Mouse (Mus musculus) layer of hippocampus, postnatal 10 days (tissue): ENCODE data around the gene Pick1. TPM values are rescaled to one million over a fixed set of nuclear protein-coding genes. Genes with fewer than 3 reads are reported as not detected.
A peak's percentile ranks its signal among the peaks of the same experiment; 100 is the strongest.

Experiments used
- DNase-seq, 2 experiments: peaks; one replicate each; pipeline ENCODE4 v3.0.0; 2021; ENCODE audit warnings: low spot score in 2 of 2
- total RNA-seq, 2 experiments: library from RNA; stranded (reverse); gene quantifications; 2 replicates each; pipeline ENCODE4 v1.2.3; 2021

Pick1 gene
- total RNA-seq, 2 experiments from 2014 or later = 53.0 to 55.1 TPM

- no peak for DNase-seq
These were observed 39.5 kb downstream of the Pick1 start for GRCm38 (mm10) chr15:79268521-79268920.

- peak; percentile 49 to 60 for DNase-seq
These were observed 41.5 kb downstream of the Pick1 start for GRCm38 (mm10) chr15:79270317-79271123.

GRCm38 (mm10) chr15:79271124-79271746, 42.3 kb downstream of the Pick1 start:
- DNase-seq = peak; percentile 59 to 69

GRCm38 (mm10) chr15:79273020-79273419, 44.0 kb downstream of the Pick1 start:
- no peak for DNase-seq

- DNase-seq = no peak
These were observed 48.8 kb downstream of the Pick1 start for GRCm38 (mm10) chr15:79277728-79278127.

- peak in 1 of 2 experiments; percentile 18 for DNase-seq
These were observed 51.2 kb downstream of the Pick1 start for GRCm38 (mm10) chr15:79280209-79280608.

GRCm38 (mm10) chr15:79280850-79281249, 51.9 kb downstream of the Pick1 start:
- no peak for DNase-seq

- DNase-seq = no peak
These were observed 52.4 kb downstream of the Pick1 start for GRCm38 (mm10) chr15:79281389-79281788.

- no peak for DNase-seq
These were observed 53.5 kb downstream of the Pick1 start for GRCm38 (mm10) chr15:79282434-79282833.

- no peak for DNase-seq
These were observed 54.4 kb downstream of the Pick1 start for GRCm38 (mm10) chr15:79283371-79283770.

GRCm38 (mm10) chr15:79285399-79285798, 56.4 kb downstream of the Pick1 start, which contains the start of gene Baiap2l2:
Baiap2l2 (minus strand) TSS chr15:79285537.
- DNase-seq = no peak

GRCm38 (mm10) chr15:79286141-79286540, 57.2 kb downstream of the Pick1 start:
- no peak for DNase-seq

GRCm38 (mm10) chr15:79287091-79287490, 58.1 kb downstream of the Pick1 start:
- DNase-seq = no peak

- DNase-seq = no peak
These were observed 59.4 kb downstream of the Pick1 start for GRCm38 (mm10) chr15:79288387-79288786.

- no peak for DNase-seq
These were observed 60.5 kb downstream of the Pick1 start for GRCm38 (mm10) chr15:79289441-79289840.

GRCm38 (mm10) chr15:79290340-79290739, 61.4 kb downstream of the Pick1 start:
- DNase-seq = no peak

GRCm38 (mm10) chr15:79292779-79293178, 63.8 kb downstream of the Pick1 start:
- no peak for DNase-seq

GRCm38 (mm10) chr15:79298553-79298952, 69.6 kb downstream of the Pick1 start:
- DNase-seq = no peak
